Mouse (Mus musculus): ENCODE data around the gene Rnf181.
A peak's percentile ranks its signal among the peaks of the same experiment; 100 is the strongest.

DNA sequence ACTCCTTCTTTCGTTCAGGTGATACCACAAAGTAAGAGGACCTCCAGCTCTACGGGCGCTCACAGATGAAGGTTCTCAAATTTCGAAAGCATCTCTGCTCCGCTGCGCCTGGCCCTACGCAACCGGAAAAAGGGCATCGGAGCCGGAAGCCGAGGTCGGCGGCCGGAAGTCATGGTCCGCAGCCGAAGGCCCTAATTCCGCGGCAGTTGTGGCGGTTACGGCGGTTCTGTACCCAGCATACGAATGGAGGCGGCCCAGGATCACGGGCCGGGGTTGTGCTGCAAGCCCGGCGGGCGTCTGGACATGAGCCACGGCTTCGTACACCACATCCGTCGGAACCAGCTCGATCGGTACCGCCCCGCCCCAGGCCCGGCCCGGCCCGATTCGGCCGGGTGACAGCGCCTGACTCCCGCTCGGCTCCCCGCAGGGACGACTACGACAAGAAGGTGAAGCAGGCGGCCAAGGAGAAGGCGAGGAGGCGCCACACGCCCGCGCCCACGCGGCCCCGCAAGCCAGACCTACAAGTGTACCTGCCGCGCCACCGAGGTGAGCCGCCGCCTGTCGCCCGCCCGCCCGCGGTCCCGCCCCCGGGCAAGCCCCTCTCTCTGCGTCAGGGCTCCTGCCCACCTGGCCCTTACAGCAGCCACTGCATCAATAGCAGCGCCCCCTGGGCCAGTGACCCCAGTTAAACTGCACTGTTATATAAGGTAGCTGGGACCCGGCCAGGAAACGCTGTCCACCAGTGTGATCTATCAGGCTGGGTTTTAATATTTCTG is 19.4 kb downstream of the Rnf181 start, which contains the start of gene 0610030E20Rik:
- TF ChIP-seq CTCF (IDR thresholded peaks at IDR 0.05; ENCODE audit: control insufficient read depth, insufficient read depth, low read length), result peak; percentile 24; the same call in 1 of the 2 replicates
- peak; percentile 85; the same call in 1 of the 2 replicates for TF ChIP-seq POLR2A (IDR thresholded peaks at IDR 0.05; ENCODE audit: borderline replicate concordance, control insufficient read depth, low read depth, low read length)
